Mouse (Mus musculus) forebrain, postnatal 0 days (tissue): Measurements from ENCODE around the gene 1810065E05Rik. TPM values are rescaled to one million over a fixed set of nuclear protein-coding genes. Genes with fewer than 3 reads are reported as not detected.

Source experiments
- ATAC-seq: fragments of 200-750 bp; cut with Nextera tagmentation; 2 replicates; pipeline ENCODE4 v1.8.0; 2017; ENCODE audit warnings: mild to moderate bottlenecking, moderate library complexity
- DNase-seq: peaks from one replicate; pipeline ENCODE4 v3.0.0-alpha.2; 2015
- H3K27ac ChIP-seq: fragments of 300-500 bp; sonication (generic); 2 replicates; pipeline ENCODE4 v1.5.1; 2014; ENCODE audit warnings: low read depth, mild to moderate bottlenecking, antibody characterized with exemption, low read length, moderate library complexity, mixed read lengths
- H3K27me3 ChIP-seq: fragments of 300-500 bp; sonication (generic); 2 replicates; pipeline ENCODE4 v1.6.1; 2014; ENCODE audit warnings: mild to moderate bottlenecking, low read length, mixed read lengths; ENCODE audit not compliant: insufficient read depth
- H3K36me3 ChIP-seq: fragments of 300-500 bp; sonication (generic); 2 replicates; pipeline ENCODE4 v1.6.1; 2014; ENCODE audit warnings: mild to moderate bottlenecking, moderate library complexity; ENCODE audit not compliant: insufficient read depth
- H3K4me1 ChIP-seq: fragments of 300-500 bp; sonication (generic); 2 replicates; pipeline ENCODE4 v1.6.1; 2014; ENCODE audit warnings: antibody characterized with exemption; ENCODE audit not compliant: insufficient read depth
- H3K4me2 ChIP-seq: fragments of 300-500 bp; sonication (generic); 2 replicates; pipeline ENCODE4 v1.6.1; 2014; ENCODE audit warnings: low read depth, mild to moderate bottlenecking, moderate library complexity
- H3K4me3 ChIP-seq: fragments of 300-500 bp; sonication (generic); 2 replicates; pipeline ENCODE4 v1.5.1; 2014; ENCODE audit warnings: low read depth, low read length, mixed read lengths
- H3K9ac ChIP-seq: fragments of 300-500 bp; sonication (generic); 2 replicates; pipeline ENCODE4 v1.6.1; 2014; ENCODE audit warnings: mild to moderate bottlenecking
- H3K9me3 ChIP-seq: fragments of 300-500 bp; sonication (generic); 2 replicates; pipeline ENCODE4 v1.6.1; 2016; ENCODE audit warnings: low read length
- CTCF ChIP-seq: sonication (generic); IDR thresholded peaks from 2 replicates; pipeline ENCODE4 v1.5.1; 2016; ENCODE audit warnings: antibody characterized with exemption, control low read depth, low read depth
- WGBS: fragments of 180-500 bp; shearing (Covaris S2); extraction: QIAGEN DNeasy Blood & Tissue Kit; methylation state at CpG from one replicate; pipeline ENCODE4 v1.1.7; 2014; 5-methylcytosine and 5-hydroxymethylcytosine counted together
- polyA plus RNA-seq: library from polyadenylated mRNA; unstranded; fragments of >200 nt; fragmentation: Nextera tagmentation; extraction: Ambion mirVana; gene quantifications from 2 replicates; pipeline ENCODE4 v1.2.1, GENCODE M21; 2015
- total RNA-seq: library from RNA; depleted of rRNA; stranded (reverse); fragments of >200 nt; gene quantifications from 2 replicates; pipeline ENCODE4 v1.2.3, GENCODE M21; 2014

Gene 1810065E05Rik
- total and polyA plus RNA-seq, 2 experiments from 2014 or later: not detected

GRCm38 (mm10) chr11:58400655-58401054 lies 20.3 kb upstream of the 1810065E05Rik start:
- TF ChIP-seq CTCF: no peak
- DNase-seq: peak; percentile 52
- H3K36me3 ChIP-seq: no peaks in the 10 kb centered on the region
- no peaks in the 10 kb centered on the region for H3K27me3 ChIP-seq
- peak; percentile 86 for ATAC-seq
- H3K4me2 ChIP-seq: peak overlapping the region; percentile 24; the same call in 1 of the 2 replicates
- WGBS: 18% methylated on average over 5 of the region's 5 CpGs
- H3K27ac ChIP-seq: no peak overlapping the region
- H3K4me1 ChIP-seq: 0 out of 2 replicates have a peak, but pooled peaks cover 6% of the 10 kb centered on the region
- H3K9me3 ChIP-seq: no peaks in the 10 kb centered on the region
- no peak overlapping the region for H3K9ac ChIP-seq
- no peak overlapping the region for H3K4me3 ChIP-seq

GRCm38 (mm10) chr11:58408066-58408465 lies 12.8 kb upstream of the 1810065E05Rik start:
- Histone ChIP-seq H3K27ac (no peak overlapping the region), H3K4me1 (no peaks in the 10 kb centered on the region), H3K4me3 (no peak overlapping the region), H3K9ac (no peak overlapping the region), H3K4me2 (no peak overlapping the region), H3K36me3 (no peaks in the 10 kb centered on the region), H3K27me3 (no peaks in the 10 kb centered on the region), H3K9me3 (no peaks in the 10 kb centered on the region)
- TF ChIP-seq CTCF: no peak
- ATAC-seq (no peak), DNase-seq (no peak)
- 29% methylated on average over 3 of the region's 3 CpGs for WGBS

DNA sequence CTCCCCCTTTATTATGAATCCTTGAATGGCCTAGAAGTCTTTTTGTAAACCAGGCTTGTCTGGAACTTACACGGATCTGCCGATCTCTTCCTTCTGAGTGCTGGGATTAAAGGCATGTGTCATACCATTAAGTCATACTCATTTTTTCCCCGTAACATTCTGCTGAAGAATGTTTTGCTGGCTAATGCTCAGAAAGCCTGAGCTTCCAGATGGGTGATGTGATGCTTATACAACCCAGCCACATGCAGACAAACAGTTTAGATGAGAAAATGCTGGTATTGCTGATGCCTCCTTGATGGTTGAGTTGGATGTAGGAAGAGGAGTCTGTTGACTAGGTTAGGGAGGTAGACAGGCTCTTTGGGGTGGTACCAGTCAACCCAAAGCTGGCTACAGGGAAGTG lies 2.6 kb upstream of the 1810065E05Rik start:
- Histone ChIP-seq H3K27me3 (no peaks in the 10 kb centered on the region), H3K4me3 (no peak overlapping the region), H3K36me3 (no peaks in the 10 kb centered on the region), H3K27ac (no peak overlapping the region), H3K4me2 (no peak overlapping the region), H3K9ac (no peak overlapping the region), H3K9me3 (no peaks in the 10 kb centered on the region), H3K4me1 (no peaks in the 10 kb centered on the region)
- WGBS: 73% methylated on average over 3 of the region's 3 CpGs
- no peak for ATAC-seq
- DNase-seq: no peak
- no peak for TF ChIP-seq CTCF

- H3K9me3 ChIP-seq: no peaks in the 10 kb centered on the region
- ATAC-seq (no peak), DNase-seq (no peak)
- H3K36me3 ChIP-seq: no peaks in the 10 kb centered on the region
- no peaks in the 10 kb centered on the region for H3K27me3 ChIP-seq
- H3K9ac ChIP-seq: no peak within 1 kb of the TSS
- WGBS: 86% methylated on average over 3 of the region's 3 CpGs
- no peak within 1 kb of the TSS for H3K4me3 ChIP-seq
- no peak within 1 kb of the TSS for H3K27ac ChIP-seq
- H3K4me2 ChIP-seq: no peak within 1 kb of the TSS
- TF ChIP-seq CTCF: no peak
- no peaks in the 10 kb centered on the region for H3K4me1 ChIP-seq
These were observed 11.3 kb downstream of the 1810065E05Rik start, which contains the start of gene Gm12253 for GRCm38 (mm10) chr11:58432259-58432658. Gm12253 (plus strand) TSS chr11:58432559.

- Histone ChIP-seq H3K27me3 (no peaks in the 10 kb centered on the region), H3K4me3 (no peak overlapping the region), H3K27ac (no peak overlapping the region), H3K4me2 (no peak overlapping the region), H3K4me1 (no peaks in the 10 kb centered on the region), H3K9ac (no peak overlapping the region), H3K9me3 (no peaks in the 10 kb centered on the region), H3K36me3 (no peaks in the 10 kb centered on the region)
- ATAC-seq (no peak), DNase-seq (no peak)
- TF ChIP-seq CTCF: no peak
- 21% methylated on average over 5 of the region's 5 CpGs for WGBS
These were observed 17.0 kb downstream of the 1810065E05Rik start for GRCm38 (mm10) chr11:58437866-58438265.

GRCm38 (mm10) chr11:58452759-58453158 lies 31.8 kb downstream of the 1810065E05Rik start, which contains the start of gene Lypd9:
Lypd9 (minus strand) TSS chr11:58452923.
- 96% methylated on average over 9 of the region's 9 CpGs for WGBS

DNA sequence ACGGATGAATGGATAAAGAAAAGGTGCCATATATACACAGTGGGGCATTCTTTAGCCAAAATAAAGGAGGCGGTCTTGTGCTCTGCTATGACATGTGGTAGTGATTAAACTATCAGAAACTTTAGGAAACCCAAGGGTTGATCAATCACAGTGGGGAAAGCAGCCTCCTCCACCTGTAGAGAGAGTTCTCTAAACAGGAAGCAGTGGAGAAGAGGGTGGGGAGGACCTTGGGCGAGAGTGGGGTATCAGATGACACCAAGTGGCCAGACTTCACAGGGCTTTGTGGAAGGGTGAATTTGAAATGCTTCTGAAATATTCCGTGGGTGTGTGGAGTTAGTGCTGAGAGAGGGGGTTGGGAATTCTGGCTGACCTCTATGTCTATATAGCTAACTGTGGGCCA lies 32.7 kb downstream of the 1810065E05Rik start:
- no peaks in the 10 kb centered on the region for H3K4me1 ChIP-seq
- H3K27ac ChIP-seq: no peak overlapping the region
- H3K9ac ChIP-seq: no peak overlapping the region
- no peaks in the 10 kb centered on the region for H3K36me3 ChIP-seq
- DNase-seq (no peak), ATAC-seq (no peak)
- no peak overlapping the region for H3K4me2 ChIP-seq
- H3K9me3 ChIP-seq: no peaks in the 10 kb centered on the region
- no peak for TF ChIP-seq CTCF
- no peak overlapping the region for H3K4me3 ChIP-seq
- WGBS: 72% methylated on average over 4 of the region's 4 CpGs
- no peaks in the 10 kb centered on the region for H3K27me3 ChIP-seq

More at GRCm38 (mm10) chr11:58452759-58453158, 31.8 kb downstream of the 1810065E05Rik start, which contains the start of gene Lypd9:
- DNase-seq (no peak), ATAC-seq (no peak)
- Histone ChIP-seq H3K27ac (no peak within 1 kb of the TSS), H3K9me3 (no peaks in the 10 kb centered on the region), H3K9ac (no peak within 1 kb of the TSS), H3K27me3 (no peaks in the 10 kb centered on the region), H3K36me3 (no peaks in the 10 kb centered on the region), H3K4me3 (no peak within 1 kb of the TSS), H3K4me1 (no peaks in the 10 kb centered on the region), H3K4me2 (no peak within 1 kb of the TSS)
- no peak for TF ChIP-seq CTCF
